Mouse (Mus musculus): ENCODE data around the gene Ints14.
A peak's percentile ranks its signal among the peaks of the same experiment; 100 is the strongest.
"Not testable (repeated sequence)": the region's sequence is repeated elsewhere in the genome, so short reads cannot be mapped to it uniquely, and the experiment has no call there.

Ints14 gene

DNA sequence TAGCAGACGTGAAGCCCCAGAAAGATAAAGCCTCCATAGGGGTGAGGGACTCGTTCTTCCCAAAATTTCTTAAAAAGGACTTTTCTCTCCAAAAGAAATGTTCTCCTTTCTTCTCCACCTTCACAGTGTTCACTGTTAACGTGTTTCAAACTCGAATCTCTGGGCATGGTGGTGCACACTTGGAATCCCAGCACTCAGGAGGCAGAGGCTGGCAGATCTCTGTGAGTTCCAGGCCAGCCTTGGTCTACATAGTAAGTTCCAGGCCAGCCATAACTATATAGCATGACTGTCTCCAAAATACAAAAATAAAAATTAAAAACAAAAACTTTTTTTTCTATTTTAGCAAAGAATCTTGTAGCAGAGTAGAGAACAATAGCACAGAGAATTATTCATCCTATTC is 59.4 kb downstream of the Ints14 start:
- DNase-seq (ENCODE audit: low spot score), result no peak

DNA sequence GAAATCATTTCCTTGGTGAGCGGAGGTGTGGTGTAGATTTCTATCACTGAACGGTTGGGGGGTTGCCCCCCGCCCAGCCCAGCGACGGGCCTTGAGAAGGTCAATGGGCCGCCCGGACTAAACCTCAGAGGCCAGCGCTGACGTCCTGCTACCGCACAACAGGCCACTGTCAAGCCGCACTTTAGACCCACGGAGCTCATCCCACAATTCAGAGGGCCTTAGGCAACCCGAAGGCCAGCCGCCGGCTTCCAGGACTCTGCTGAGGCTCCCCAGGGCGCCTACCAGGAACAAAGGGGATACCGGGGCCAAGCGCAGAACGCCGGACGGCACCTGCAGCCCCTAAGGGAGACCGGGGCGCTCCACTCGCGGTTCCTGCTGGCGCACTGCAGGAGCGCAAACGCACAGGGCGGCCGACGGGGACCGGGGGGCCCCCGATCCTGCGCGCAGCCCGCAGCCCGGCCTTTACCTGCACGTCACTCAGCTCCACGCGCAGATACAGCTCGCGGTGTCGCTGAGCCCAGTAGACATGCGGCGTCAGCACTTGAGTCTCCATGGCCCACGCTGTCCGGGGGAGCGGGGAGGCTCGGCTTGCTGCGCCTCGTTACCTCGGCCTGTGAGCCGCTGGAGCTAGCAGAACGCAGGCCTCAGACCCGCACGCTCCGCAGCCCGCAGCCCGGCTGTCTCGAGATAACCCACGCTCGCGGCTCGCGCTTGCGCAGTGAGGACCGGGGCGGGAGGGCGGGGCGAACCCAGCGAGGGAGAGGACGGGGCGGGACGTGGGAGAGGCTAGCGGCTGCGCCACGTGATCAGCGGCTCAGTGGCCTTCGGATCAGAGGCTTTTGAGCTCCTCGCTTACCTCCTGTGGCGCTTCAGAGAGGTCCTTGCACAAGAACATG is 60.5 kb downstream of the Ints14 start, which contains the start of gene Hacd3:
Gene Hacd3 (minus strand): TSS at position 703 of the 896 bp plus-strand sequence.
- peak; percentile 95 for DNase-seq (ENCODE audit: low spot score)

DNA sequence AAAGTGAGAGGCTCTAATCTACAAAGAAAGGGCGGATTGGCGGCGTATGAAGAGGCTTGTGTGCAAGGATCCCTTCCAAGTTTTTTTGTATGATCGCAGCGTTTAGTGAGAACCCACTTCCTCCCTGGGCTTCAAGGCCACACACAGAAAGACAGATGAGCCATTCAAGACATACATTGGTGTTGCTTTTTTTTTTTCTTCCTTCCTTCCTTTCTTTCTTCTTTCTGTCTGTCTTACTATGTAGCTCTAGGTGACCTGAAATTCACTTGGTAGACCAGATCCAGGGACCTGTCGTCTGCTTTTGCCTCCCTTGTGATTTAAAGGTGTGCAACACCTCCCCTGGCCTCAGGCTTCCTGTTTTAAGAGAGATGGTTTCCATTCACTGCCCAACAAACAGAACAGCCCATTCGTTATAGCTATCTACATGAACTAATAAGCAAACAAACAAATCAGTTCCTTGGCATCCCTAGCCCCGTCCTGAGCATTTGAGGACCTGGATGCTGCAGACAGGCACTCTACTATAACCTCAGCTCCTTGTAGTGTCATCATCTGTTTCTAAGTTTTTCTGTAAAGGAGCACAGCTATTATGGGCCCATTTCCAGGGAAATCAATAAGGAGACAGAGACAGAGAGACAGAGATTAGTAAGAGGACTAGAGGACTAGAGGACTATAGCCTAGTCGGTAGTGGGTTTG is 61.3 kb downstream of the Ints14 start:
- DNase-seq (ENCODE audit: low spot score), result no peak

DNA sequence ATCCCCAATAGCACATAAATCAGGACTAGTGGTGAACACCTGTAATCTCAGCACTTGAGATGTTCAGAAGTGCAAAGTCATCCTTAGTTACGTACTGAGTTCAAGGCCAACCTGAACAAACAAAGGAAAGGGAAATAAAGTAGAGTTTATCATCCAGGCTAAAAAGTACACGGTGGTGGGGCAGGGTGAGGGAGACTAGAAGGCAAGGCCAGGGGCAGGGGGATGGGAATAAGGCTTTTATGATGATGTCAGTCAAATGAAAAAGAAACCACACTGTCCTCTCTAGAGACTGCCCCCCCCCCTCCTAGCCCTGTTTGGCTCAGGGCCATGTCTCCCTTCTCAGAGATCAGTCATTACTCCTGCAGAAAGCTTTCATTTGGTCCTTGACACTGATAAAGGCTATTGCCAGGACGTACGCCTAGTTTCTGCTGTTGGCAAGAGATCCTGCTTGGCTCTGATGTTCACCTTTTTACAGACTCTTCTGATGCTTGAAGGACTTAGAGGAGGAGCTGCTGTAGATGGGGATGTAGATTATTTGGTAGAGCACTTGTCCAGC is 62.0 kb downstream of the Ints14 start:
- peak; percentile 10 for DNase-seq (ENCODE audit: low spot score)

DNA sequence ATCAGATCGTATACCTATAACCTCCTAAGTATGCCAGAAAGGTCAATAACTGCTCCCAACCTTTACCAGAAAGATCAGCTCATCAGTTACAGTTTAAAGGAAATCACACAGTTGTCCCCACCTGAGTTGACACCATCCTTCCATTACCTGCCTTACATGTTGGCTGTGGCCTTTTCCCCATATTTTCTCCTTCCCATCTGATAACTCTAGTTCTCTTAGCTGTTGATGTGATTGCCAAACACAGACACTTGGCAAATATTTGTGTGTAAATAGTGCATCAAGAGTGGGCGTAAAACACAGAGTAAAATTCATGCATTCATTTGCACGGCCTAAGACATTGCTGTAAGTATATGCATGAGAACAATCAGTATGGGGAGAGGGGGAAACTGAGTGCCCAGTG is 62.7 kb downstream of the Ints14 start:
- no peak for DNase-seq (ENCODE audit: low spot score)

DNA sequence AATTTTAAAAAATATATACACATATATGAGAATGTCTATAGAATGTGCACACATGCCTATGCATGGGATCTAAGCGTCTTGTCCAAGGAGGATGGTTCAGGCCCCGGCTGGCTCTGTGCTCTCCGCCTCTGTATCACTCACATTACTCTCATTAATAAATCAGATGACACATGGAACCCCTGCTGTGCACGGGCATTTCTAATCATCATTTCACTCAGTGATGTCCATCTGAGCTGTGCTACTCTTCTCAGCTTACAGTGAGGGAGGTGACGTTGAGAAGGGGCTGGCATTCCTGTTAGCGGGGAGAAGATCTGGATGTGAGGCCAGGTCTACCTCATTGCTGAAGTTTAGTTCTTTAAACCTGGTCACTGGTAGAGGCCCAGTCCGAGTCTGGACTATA is 66.5 kb downstream of the Ints14 start:
- no peak for DNase-seq (ENCODE audit: low spot score)

DNA sequence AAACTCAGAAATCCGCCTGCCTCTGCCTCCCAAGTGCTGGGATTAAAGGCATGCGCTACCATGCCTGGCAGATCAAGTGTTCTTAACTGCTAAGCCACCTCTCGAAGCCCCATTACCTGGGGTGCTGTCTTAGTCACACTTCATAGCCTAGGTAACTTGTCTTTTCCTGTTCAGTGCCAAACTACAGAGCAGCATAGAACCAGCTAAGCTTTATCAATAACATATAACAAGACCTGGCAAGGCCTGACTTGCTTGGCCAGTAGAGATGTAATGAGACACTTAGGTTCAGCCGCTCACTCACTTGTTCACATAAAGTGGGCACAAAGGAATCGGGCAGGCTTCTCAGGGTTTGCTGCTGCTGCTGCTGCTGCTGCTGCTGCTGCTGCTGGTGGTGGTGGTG is 67.6 kb downstream of the Ints14 start:
- DNase-seq (ENCODE audit: low spot score), result no peak

DNA sequence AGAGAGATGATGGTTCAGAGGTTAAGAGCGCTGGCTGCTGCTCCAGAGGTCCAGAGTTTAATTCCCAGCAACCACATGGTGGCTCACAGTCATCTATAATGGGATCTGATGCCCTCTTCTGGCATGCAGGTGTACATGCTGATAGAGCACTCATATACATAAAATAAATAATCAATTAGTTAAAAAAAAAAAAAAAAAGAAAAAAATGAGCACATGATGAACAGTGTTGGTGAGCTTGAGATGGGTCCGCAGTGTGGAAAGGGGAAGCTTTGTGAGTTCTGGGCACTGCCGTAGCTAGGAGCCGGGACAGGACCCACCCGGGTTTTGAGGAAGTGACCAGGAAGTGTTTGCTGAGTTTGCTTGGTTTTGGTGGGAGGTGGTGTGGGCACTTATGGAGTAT is 70.7 kb downstream of the Ints14 start:
- not testable (repeated sequence) for DNase-seq (ENCODE audit: low spot score)

DNA sequence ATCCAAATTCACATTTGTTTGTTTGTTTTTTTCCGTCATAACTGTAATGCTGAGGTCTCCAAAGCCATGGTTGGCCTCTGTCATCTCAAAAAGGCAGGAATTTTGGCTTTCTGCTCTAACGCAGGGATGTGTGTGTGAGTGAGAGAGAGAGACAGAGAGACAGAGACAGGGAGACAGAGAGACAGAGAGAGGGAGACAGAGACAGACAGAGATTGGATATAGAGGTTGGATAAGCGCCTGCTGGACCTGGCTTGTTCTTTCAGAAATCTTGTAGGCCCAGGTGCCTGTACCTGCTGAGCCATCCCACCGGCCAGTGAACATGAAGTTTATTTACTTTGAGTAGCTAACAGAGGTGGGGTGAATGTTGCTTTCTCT is 71.2 kb downstream of the Ints14 start:
- no peak for DNase-seq (ENCODE audit: low spot score)

DNA sequence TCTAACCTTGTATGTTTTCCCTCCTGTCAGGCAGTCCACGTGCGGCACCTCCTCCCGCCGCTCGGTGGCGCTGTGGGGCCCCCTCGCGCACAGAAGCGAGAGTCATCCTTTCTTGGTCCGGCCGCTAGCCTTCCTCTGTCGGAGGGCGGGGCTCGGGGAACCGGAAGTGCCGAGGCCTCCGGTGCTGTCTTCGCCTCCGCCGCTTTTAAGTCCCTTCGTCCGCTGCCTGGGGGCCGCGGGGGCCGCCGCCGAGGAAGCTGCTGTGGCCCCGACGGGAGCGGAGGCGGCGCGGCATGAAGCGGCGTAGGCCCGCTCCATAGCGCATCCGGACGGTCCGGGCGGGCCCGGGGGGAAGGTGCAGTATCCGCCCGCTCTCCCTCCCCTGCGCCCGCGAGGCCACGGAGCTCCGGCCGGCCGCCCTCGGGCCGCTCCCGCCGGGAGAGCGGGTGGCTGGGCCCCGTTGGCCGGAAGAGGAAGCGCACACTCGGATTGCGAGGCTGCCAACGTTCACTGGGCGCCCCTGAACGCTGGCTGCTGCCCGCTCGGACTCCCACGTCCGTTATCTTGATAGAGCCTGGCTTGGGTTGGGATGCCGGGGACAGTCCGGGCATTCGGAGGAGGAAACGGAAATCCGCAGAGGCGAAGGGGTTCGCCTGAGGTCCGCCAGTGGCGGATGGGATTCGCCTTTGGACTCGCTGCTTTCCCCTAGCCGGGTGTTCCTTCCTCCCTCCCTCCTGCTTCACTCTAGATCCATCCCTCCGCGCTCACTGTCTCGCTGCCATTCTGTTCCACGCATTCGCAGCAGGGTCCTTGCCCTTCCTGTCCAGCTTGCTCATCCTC is 71.8 kb downstream of the Ints14 start, which contains the start of gene Dpp8:
Gene Dpp8 (plus strand): TSS at position 146 of the 840 bp plus-strand sequence.
- DNase-seq (ENCODE audit: low spot score), result peak; percentile 94

DNA sequence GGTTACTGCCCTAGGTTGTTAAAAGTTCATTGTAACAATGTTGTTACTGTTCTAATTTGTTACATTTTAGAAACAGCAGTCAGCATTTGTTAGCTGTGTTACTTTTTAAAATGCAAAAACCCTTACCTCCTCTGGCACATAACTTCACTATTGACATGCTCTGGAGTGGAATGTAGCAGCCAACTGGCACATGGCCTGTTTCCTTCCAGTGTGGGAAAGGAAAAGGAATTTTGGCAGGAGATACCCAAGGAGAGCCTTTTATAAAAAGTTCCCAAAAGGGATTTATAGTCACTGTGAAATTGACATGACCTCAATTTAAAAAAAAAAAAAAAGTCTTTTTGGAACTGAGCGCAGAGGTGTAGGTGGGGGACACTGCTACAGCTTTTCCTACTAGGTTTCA is 75.8 kb downstream of the Ints14 start:
- no peak for DNase-seq (ENCODE audit: low spot score)
